Mouse (Mus musculus): Measurements from ENCODE around the gene Dhx38.

Dhx38 gene

DNA sequence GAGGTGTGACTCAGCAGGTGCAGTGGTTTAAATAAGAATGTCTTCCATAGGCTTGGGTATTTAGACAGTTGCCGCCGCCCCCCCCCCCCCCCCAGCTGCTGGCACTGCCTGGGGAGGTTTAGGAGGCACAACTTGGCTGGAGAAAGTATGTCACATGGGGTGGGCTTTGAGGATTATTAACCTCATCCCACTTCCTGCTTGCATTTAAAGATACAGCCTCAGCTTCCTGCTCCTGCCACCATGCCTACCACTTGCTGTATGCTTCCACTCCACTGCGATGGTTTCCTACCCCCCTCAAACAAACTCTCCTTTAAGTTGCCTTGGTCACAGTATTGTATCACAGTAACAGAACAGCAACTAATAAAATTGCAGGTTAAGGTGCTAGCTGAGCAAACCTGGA, 21.6 kb downstream of the Dhx38 start:
- 52% methylated on average over 3 of the region's 3 CpGs for WGBS

GRCm38 (mm10) chr8:109542748-109543519, 22.7 kb downstream of the Dhx38 start:
- 46% methylated on average over 8 of the region's 8 CpGs for WGBS

- 61% methylated on average over 5 of the region's 5 CpGs for WGBS
Observed at GRCm38 (mm10) chr8:109542165-109542564, 23.5 kb downstream of the Dhx38 start.

DNA sequence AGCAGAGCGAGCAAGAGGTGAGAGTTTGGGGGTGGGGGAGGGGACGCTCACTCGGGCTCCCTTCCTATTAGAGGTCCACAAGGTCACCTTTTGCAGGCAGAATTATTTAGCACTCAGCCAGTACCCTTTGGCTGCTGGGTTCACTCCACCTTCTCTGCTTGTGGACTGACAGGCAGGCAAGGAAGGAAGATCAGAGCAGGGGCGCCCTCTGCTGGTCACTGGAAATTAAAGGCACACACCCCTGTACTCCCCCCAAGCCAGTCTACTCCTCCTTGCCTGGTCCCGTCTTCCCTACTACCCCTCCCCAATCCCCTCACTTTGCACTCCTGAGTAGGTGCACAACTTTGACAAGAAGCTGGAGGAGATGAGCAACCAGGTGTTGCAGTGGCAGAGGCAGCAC, 29.0 kb downstream of the Dhx38 start:
- WGBS, result 5% methylated on average over 5 of the region's 5 CpGs

GRCm38 (mm10) chr8:109535140-109535990, 30.3 kb downstream of the Dhx38 start:
- WGBS, result 78% methylated on average over 19 of the region's 19 CpGs

- WGBS, result 82% methylated on average over 2 of the region's 2 CpGs
Observed at GRCm38 (mm10) chr8:109524008-109524407, 41.7 kb downstream of the Dhx38 start.

GRCm38 (mm10) chr8:109505560-109505959, 60.1 kb downstream of the Dhx38 start:
- WGBS, result 73% methylated on average over 5 of the region's 5 CpGs

- WGBS, result 83% methylated on average over 1 of the region's 1 CpGs
Observed at GRCm38 (mm10) chr8:109503566-109503965, 62.1 kb downstream of the Dhx38 start.

DNA sequence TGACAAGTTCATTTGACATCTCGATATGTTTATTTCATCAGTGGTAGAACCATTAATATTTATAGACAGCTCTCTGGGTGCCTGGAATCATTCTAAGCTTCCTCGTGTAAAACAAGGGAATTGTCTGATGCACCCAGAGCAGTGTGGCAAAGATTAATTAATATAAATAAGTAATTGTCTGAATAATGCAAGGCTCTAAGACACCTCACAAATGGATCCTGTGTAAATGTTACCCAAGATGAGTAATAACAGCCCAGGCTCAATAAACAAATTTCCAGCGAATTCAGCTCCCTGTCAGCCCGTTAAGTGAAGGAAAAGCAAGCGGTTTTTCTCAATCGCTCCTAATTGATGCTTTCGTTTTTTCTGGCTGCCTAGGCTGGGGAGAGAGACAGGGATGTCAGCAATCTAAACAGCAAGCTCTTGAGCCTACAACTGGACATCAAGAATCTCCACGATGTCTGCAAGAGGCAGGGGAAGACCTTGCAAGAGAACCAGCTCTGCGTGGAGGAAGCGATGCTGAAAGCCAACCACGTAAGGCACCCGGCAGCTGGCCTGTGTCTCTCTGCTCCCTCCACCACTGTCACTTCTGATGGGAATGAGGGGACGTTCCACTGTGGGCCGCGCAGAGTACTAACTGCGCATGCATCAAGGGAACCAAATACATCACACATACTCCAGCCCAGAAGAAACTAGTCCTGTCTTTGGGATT, 66.5 kb downstream of the Dhx38 start:
- 75% methylated on average over 16 of the region's 16 CpGs for WGBS

Data from cerebral cortex, adult 2 months (tissue).